Mouse (Mus musculus) bone marrow, adult 2 months (tissue): ENCODE data around the gene Cdk5.

Experiments
- CTCF ChIP-seq: fragments of 200-500 bp; IDR thresholded peaks from 2 replicates; pipeline ENCODE4 v1.5.1; 2011; ENCODE audit warnings: low read length, control low read depth; ENCODE audit not compliant: control insufficient read depth, insufficient read depth
- POLR2A ChIP-seq: fragments of 200-500 bp; IDR thresholded peaks from 2 replicates; pipeline ENCODE4 v1.6.1; 2011; ENCODE audit warnings: low read depth, mild to moderate bottlenecking, control low read depth, low read length, borderline replicate concordance; ENCODE audit not compliant: control insufficient read depth

DNA sequence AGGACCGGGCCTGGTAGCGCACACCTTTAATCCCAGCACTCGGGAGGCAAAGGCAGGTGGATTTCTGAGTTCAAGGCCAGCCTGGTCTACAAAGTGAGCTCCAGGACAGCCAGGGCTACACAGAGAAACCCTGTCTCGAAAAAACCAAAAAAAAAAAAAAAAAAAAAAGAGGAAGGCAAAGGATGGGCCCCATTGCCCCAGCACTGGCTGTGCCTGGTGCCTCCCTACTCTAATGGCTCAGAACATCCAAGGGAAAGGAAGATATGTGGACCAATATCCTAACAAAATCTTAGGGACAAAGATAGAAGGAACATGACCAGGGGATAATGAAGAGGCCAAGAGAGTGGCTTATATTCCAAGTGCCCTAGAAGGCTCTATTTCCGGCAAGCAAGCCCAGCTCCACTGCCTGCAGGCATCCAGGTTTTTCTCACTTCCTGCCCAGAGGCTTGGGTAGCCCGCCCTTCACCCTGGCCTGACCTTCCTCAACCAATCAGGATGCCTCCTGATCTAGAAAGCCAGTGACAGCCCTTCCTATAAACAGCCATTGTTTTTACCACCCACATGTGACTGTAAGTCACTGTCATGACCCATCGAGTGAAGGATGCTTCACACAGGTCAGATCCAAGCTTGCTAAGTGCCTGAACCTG lies 34.2 kb downstream of the Cdk5 start:
- no peak for TF ChIP-seq POLR2A
- no peak for TF ChIP-seq CTCF
